Mouse (Mus musculus) kidney, postnatal 14 days (tissue): ENCODE data around the gene Clec3a.

Experiments used
- DNase-seq: peaks from one replicate; pipeline ENCODE4 v3.0.0; 2022; ENCODE audit warnings: mixed read lengths

Gene Clec3a

GRCm38 (mm10) chr8:114417786-114418185, at the start of gene Clec3a:
Clec3a (plus strand) TSS chr8:114418086.
- DNase-seq, result no peak

- DNase-seq, result peak; percentile 67
Observed at GRCm38 (mm10) chr8:114369038-114369976, 48.6 kb upstream of the Clec3a start.

GRCm38 (mm10) chr8:114374390-114374789, 43.5 kb upstream of the Clec3a start:
- no peak for DNase-seq

GRCm38 (mm10) chr8:114384189-114384588, 33.7 kb upstream of the Clec3a start:
- DNase-seq, result no peak

GRCm38 (mm10) chr8:114387494-114387893, 30.4 kb upstream of the Clec3a start:
- no peak for DNase-seq

- peak; percentile 5 for DNase-seq
Observed at GRCm38 (mm10) chr8:114390465-114391254, 27.2 kb upstream of the Clec3a start.

- DNase-seq, result no peak
Observed at GRCm38 (mm10) chr8:114398326-114398725, 19.6 kb upstream of the Clec3a start.

GRCm38 (mm10) chr8:114399273-114399672, 18.6 kb upstream of the Clec3a start:
- no peak for DNase-seq

- DNase-seq, result no peak
Observed at GRCm38 (mm10) chr8:114401679-114402078, 16.2 kb upstream of the Clec3a start.

- no peak for DNase-seq
Observed at GRCm38 (mm10) chr8:114411421-114411820, 6.5 kb upstream of the Clec3a start.

GRCm38 (mm10) chr8:114418486-114418885, 600 bp downstream of the Clec3a start:
- no peak for DNase-seq

GRCm38 (mm10) chr8:114418904-114419303, 1.0 kb downstream of the Clec3a start:
- no peak for DNase-seq

GRCm38 (mm10) chr8:114421544-114421943, 3.7 kb downstream of the Clec3a start:
- no peak for DNase-seq

GRCm38 (mm10) chr8:114438236-114438635, 20.4 kb downstream of the Clec3a start:
- peak; percentile 59 for DNase-seq

GRCm38 (mm10) chr8:114439334-114440204, 21.7 kb downstream of the Clec3a start, which contains the start of gene Wwox:
Wwox (plus strand) TSS chr8:114439655.
- DNase-seq, result peak; percentile 99

- no peak for DNase-seq
Observed at GRCm38 (mm10) chr8:114440205-114440589, 22.3 kb downstream of the Clec3a start.

GRCm38 (mm10) chr8:114441616-114442015, 23.7 kb downstream of the Clec3a start:
- peak; percentile 26 for DNase-seq

GRCm38 (mm10) chr8:114446884-114447283, 29.0 kb downstream of the Clec3a start:
- no peak for DNase-seq

GRCm38 (mm10) chr8:114452278-114452677, 34.4 kb downstream of the Clec3a start:
- no peak for DNase-seq

- DNase-seq, result peak; percentile 75
Observed at GRCm38 (mm10) chr8:114452781-114453221, 34.9 kb downstream of the Clec3a start.

- DNase-seq, result no peak
Observed at GRCm38 (mm10) chr8:114455302-114455701, 37.4 kb downstream of the Clec3a start.

- peak; percentile 9 for DNase-seq
Observed at GRCm38 (mm10) chr8:114455953-114456352, 38.1 kb downstream of the Clec3a start.
